Mouse (Mus musculus): ENCODE data around the gene Slc17a5. TPM values are rescaled to one million over a fixed set of nuclear protein-coding genes. Genes with fewer than 3 reads are reported as not detected.

The Slc17a5 gene
- polyA plus RNA-seq, 2 experiments, result 12.1 to 15.1 TPM

- H3K4me2 ChIP-seq (replicated peaks; ENCODE audit: low read depth, low read length, severe bottlenecking), result no peak overlapping the region
- H3K27ac ChIP-seq (replicated peaks; ENCODE audit: low read depth, low read length), result no peak overlapping the region
- no peaks in the 10 kb centered on the region for H3K9me3 ChIP-seq (ENCODE audit: control insufficient read depth, low read length)
- 6% methylated on average over 5 of the region's 5 CpGs for WGBS
- DNase-seq (ENCODE audit: low spot score) (peak; percentile 31), ATAC-seq (ENCODE audit: low FRiP score, low read depth) (no peak)
- TF ChIP-seq POLR2A (IDR thresholded peaks at IDR 0.05; ENCODE audit: borderline replicate concordance, extremely low read depth, insufficient read depth, insufficient read length), result no peak
- no peak overlapping the region for H3K4me3 ChIP-seq (replicated peaks; ENCODE audit: low read length)
- no peaks in the 10 kb centered on the region for H3K36me3 ChIP-seq (ENCODE audit: control insufficient read depth, insufficient read depth, low read length)
- no peaks in the 10 kb centered on the region for H3K27me3 ChIP-seq (ENCODE audit: control insufficient read depth, insufficient read depth, low read length)
- H3K9ac ChIP-seq (ENCODE audit: low read depth, low read length, severe bottlenecking), result no peak overlapping the region
- no peaks in the 10 kb centered on the region for H3K4me1 ChIP-seq (ENCODE audit: control insufficient read depth, insufficient read depth, low read length)
Measured at GRCm38 (mm10) chr9:78596834-78597233, 9.0 kb upstream of the Slc17a5 start.

GRCm38 (mm10) chr9:78595769-78596555 lies 8.1 kb upstream of the Slc17a5 start:
- Histone ChIP-seq H3K4me2 (replicated peaks; ENCODE audit: low read depth, low read length, severe bottlenecking) (no peak overlapping the region), H3K4me3 (replicated peaks; ENCODE audit: low read length) (no peak overlapping the region), H3K9me3 (ENCODE audit: control insufficient read depth, low read length) (no peaks in the 10 kb centered on the region), H3K36me3 (ENCODE audit: control insufficient read depth, insufficient read depth, low read length) (no peaks in the 10 kb centered on the region), H3K27me3 (ENCODE audit: control insufficient read depth, insufficient read depth, low read length) (no peaks in the 10 kb centered on the region), H3K9ac (ENCODE audit: low read depth, low read length, severe bottlenecking) (no peak overlapping the region), H3K27ac (replicated peaks; ENCODE audit: low read depth, low read length) (no peak overlapping the region), H3K4me1 (ENCODE audit: control insufficient read depth, insufficient read depth, low read length) (no peaks in the 10 kb centered on the region)
- 90% methylated on average over 18 of the region's 18 CpGs for WGBS
- ATAC-seq (ENCODE audit: low FRiP score, low read depth), result no peak
- TF ChIP-seq POLR2A (IDR thresholded peaks at IDR 0.05; ENCODE audit: borderline replicate concordance, extremely low read depth, insufficient read depth, insufficient read length), result no peak
- no peak for DNase-seq (ENCODE audit: low spot score)

- H3K4me3 ChIP-seq (replicated peaks; ENCODE audit: low read length), result no peak overlapping the region
- WGBS, result 82% methylated on average over 3 of the region's 3 CpGs
- DNase-seq (ENCODE audit: low spot score) (no peak), ATAC-seq (ENCODE audit: low FRiP score, low read depth) (no peak)
- no peaks in the 10 kb centered on the region for H3K36me3 ChIP-seq (ENCODE audit: control insufficient read depth, insufficient read depth, low read length)
- H3K4me2 ChIP-seq (replicated peaks; ENCODE audit: low read depth, low read length, severe bottlenecking), result no peak overlapping the region
- H3K27ac ChIP-seq (replicated peaks; ENCODE audit: low read depth, low read length), result no peak overlapping the region
- H3K4me1 ChIP-seq (ENCODE audit: control insufficient read depth, insufficient read depth, low read length), result no peaks in the 10 kb centered on the region
- TF ChIP-seq POLR2A (IDR thresholded peaks at IDR 0.05; ENCODE audit: borderline replicate concordance, extremely low read depth, insufficient read depth, insufficient read length), result no peak
- no peaks in the 10 kb centered on the region for H3K27me3 ChIP-seq (ENCODE audit: control insufficient read depth, insufficient read depth, low read length)
- no peak overlapping the region for H3K9ac ChIP-seq (ENCODE audit: low read depth, low read length, severe bottlenecking)
- no peaks in the 10 kb centered on the region for H3K9me3 ChIP-seq (ENCODE audit: control insufficient read depth, low read length)
Measured at GRCm38 (mm10) chr9:78595257-78595656, 7.4 kb upstream of the Slc17a5 start.

GRCm38 (mm10) chr9:78590471-78590870 lies 2.6 kb upstream of the Slc17a5 start:
- Histone ChIP-seq H3K27me3 (ENCODE audit: control insufficient read depth, insufficient read depth, low read length) (no peaks in the 10 kb centered on the region), H3K4me1 (ENCODE audit: control insufficient read depth, insufficient read depth, low read length) (0 out of 2 replicates have a peak, but pooled peaks cover 4% of the 10 kb centered on the region), H3K27ac (replicated peaks; ENCODE audit: low read depth, low read length) (no peak overlapping the region), H3K9me3 (ENCODE audit: control insufficient read depth, low read length) (no peaks in the 10 kb centered on the region), H3K36me3 (ENCODE audit: control insufficient read depth, insufficient read depth, low read length) (no peaks in the 10 kb centered on the region), H3K9ac (ENCODE audit: low read depth, low read length, severe bottlenecking) (no peak overlapping the region), H3K4me3 (replicated peaks; ENCODE audit: low read length) (no peak overlapping the region), H3K4me2 (replicated peaks; ENCODE audit: low read depth, low read length, severe bottlenecking) (no peak overlapping the region)
- no peak for DNase-seq (ENCODE audit: low spot score)
- no peak for ATAC-seq (ENCODE audit: low FRiP score, low read depth)
- WGBS, result 95% methylated on average over 2 of the region's 2 CpGs
- no peak for TF ChIP-seq POLR2A (IDR thresholded peaks at IDR 0.05; ENCODE audit: borderline replicate concordance, extremely low read depth, insufficient read depth, insufficient read length)

- H3K36me3 ChIP-seq (ENCODE audit: control insufficient read depth, insufficient read depth, low read length), result peaks cover 5% of the 10 kb centered on the region; the same call in 1 of the 2 replicates
- 0 out of 2 replicates have a peak overlapping the region, but pooled peaks have one; percentile 28 for H3K27ac ChIP-seq (replicated peaks; ENCODE audit: low read depth, low read length)
- H3K4me1 ChIP-seq (ENCODE audit: control insufficient read depth, insufficient read depth, low read length), result 0 out of 2 replicates have a peak, but pooled peaks cover 4% of the 10 kb centered on the region
- peak overlapping the region; percentile 66 for H3K4me2 ChIP-seq (replicated peaks; ENCODE audit: low read depth, low read length, severe bottlenecking)
- no peaks in the 10 kb centered on the region for H3K9me3 ChIP-seq (ENCODE audit: control insufficient read depth, low read length)
- peak; percentile 28; the same call in 1 of the 2 replicates for ATAC-seq (ENCODE audit: low FRiP score, low read depth)
- H3K9ac ChIP-seq (ENCODE audit: low read depth, low read length, severe bottlenecking), result peak overlapping the region; percentile 79; the same call in 1 of the 2 replicates
- peak overlapping the region; percentile 63 for H3K4me3 ChIP-seq (replicated peaks; ENCODE audit: low read length)
- no peaks in the 10 kb centered on the region for H3K27me3 ChIP-seq (ENCODE audit: control insufficient read depth, insufficient read depth, low read length)
- 66% methylated on average over 10 of the region's 10 CpGs for WGBS
- peak; percentile 48 for DNase-seq (ENCODE audit: low spot score)
- no peak for TF ChIP-seq POLR2A (IDR thresholded peaks at IDR 0.05; ENCODE audit: borderline replicate concordance, extremely low read depth, insufficient read depth, insufficient read length)
Measured at GRCm38 (mm10) chr9:78588411-78589033, 681 bp upstream of the Slc17a5 start.
